Mouse (Mus musculus) thymus, postnatal 14 days (tissue): Measurements from ENCODE around the gene Cpsf6.
A peak's percentile ranks its signal among the peaks of the same experiment; 100 is the strongest.
"Not testable (repeated sequence)": the region's sequence is repeated elsewhere in the genome, so short reads cannot be mapped to it uniquely, and the experiment has no call there.

Experiments
- DNase-seq: peaks from one replicate; pipeline ENCODE4 v3.0.0; 2021

Gene Cpsf6

DNA sequence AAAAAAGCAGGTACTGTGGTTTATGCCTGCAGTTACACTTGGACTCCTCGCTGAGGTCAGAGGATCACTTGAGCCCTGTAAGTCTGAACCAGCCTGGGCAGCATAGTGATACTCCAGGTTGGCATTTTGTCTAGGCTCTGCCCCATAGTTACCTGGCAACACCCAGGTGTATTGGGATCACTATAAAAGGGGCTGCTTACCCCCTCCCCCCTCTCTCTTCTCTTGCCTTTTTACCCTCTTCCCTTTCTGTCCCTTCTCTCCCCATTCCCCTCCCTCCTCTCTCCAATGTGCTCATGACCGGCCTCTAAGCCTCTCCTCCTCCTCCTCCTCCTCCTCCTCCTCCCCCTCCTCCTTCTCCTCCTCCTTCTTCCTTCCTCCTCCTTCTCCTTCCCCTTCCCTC, 19.4 kb upstream of the Cpsf6 start:
- no peak for DNase-seq

DNA sequence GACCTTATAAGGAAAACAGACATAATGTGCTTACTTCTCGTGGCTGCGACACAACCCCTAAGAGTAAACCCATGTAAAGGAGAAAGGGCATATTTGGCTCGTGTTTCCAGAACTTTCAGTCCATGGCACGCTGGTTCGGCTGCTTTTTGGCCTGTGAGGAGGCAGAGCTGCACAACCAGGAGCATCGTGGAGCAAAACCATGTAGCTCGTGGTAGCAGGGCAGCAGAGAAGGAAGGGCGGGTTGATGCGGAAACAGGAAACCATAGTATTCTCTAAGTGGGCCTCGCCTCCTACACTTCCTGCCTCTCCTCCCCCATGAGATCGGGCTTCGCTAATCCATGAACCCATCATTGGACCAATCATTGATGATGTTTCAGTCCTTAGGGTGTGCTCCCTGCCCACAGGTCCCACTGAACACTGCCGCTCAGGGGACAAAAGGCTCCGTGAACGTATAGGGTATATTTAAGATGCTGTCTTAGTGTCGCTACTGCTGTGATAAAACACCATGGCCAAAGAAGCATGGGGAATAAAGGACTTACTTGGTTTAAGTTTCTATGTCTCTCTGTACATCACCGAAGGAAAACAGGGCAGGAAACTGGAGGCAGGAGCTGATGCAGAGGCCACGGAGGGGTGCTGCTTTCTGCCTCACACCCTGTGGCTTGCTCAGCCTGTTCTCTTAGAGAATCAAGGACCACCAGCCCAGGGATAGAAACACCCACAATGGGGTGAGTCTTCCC, 18.4 kb upstream of the Cpsf6 start:
- DNase-seq = peak; percentile 58

GRCm38 (mm10) chr10:117397106-117397625, 17.4 kb upstream of the Cpsf6 start:
- no peak for DNase-seq

GRCm38 (mm10) chr10:117396386-117397048, 16.7 kb upstream of the Cpsf6 start:
- DNase-seq = no peak

GRCm38 (mm10) chr10:117395801-117396200, 16.0 kb upstream of the Cpsf6 start:
- DNase-seq = no peak

- no peak for DNase-seq
These were observed 15.1 kb upstream of the Cpsf6 start for GRCm38 (mm10) chr10:117394738-117395550.

DNA sequence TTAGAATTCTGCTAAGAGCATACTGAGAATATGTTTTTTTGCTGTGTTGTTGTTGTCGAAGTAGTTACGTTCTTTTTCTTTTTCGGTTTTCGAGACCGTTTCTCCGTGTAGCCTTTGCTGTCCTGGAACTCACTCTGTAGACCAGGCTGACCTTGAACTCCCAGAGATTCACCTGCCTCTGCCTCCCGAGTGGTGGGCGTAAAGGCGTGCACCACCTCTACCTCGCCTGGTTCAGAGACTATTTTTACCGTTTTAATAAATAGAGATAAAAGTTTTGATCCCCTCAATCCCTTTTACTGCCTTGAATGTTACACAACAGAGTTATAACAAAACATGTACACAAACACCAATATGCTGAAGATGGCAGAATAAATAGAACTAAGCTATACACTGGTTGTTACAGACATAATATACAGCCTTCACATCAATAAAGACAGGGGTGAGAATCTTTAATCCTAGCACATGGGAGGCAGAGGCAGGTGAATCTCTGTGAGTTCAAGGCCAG, 14.1 kb upstream of the Cpsf6 start:
- DNase-seq = no peak

GRCm38 (mm10) chr10:117393196-117393890, 13.5 kb upstream of the Cpsf6 start:
- DNase-seq = peak; percentile 71

GRCm38 (mm10) chr10:117392832-117393195, 13.0 kb upstream of the Cpsf6 start:
- DNase-seq = no peak

DNA sequence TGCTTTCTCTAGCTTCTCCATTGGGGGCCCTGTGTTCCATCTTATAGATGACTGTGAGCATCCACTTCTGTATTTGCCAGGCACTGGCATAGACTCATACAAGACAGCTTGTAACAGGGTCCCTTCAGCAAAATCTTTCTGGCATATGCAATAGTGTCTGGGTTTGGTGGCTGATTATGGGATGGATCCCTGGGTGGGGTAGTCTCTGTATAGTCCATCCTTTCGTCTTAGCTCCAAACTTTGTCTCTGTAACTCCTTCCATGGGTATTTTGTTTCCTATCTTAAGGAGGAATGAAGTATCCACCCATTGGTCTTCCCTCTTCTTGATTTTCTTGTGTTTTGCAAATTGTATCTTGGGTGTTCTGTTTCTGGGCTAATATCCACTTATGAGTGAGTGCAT, 12.6 kb upstream of the Cpsf6 start:
- DNase-seq = not testable (repeated sequence)

DNA sequence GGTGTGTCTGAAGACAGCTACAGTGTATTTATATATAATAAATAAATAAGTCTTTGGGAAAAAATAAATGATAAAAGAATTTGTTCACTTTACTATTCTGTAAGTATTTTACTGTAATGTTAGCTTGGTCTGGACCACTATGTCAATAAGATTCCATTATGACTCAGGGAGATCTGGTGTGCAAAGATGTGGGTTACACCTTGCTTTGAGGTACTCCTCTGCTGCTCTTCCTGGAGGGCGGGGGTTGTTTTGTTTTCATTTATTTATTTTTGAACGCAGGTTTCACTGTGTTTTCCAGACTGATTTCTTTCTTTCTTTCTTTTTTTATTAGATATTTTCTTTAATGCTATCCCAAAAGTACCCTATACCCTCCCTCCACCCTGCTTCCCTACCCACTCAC, 12.0 kb upstream of the Cpsf6 start:
- no peak for DNase-seq

DNA sequence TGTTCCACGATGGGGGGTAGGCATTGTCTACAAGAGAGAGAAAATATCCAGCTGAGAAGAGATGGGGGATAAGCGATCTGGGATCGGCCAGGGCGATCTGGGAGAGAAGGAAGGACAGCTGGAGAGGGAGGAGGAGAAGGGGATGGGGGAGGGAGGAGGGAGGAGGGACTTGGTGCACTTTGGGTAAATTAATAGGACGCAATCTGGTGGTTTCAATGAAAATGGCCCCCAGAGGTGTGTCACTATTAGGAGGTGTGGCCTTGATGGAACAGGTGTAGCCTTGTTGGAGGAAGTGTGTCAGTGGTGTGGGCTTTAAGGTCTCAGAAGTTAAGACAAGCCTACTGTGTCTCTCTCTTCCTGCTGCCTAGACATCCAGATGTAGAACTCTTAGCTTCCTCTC, 11.2 kb upstream of the Cpsf6 start:
- no peak for DNase-seq

- no peak for DNase-seq
These were observed 10.4 kb upstream of the Cpsf6 start for GRCm38 (mm10) chr10:117389904-117390875.

- no peak for DNase-seq
These were observed 9.5 kb upstream of the Cpsf6 start for GRCm38 (mm10) chr10:117389371-117389740.

DNA sequence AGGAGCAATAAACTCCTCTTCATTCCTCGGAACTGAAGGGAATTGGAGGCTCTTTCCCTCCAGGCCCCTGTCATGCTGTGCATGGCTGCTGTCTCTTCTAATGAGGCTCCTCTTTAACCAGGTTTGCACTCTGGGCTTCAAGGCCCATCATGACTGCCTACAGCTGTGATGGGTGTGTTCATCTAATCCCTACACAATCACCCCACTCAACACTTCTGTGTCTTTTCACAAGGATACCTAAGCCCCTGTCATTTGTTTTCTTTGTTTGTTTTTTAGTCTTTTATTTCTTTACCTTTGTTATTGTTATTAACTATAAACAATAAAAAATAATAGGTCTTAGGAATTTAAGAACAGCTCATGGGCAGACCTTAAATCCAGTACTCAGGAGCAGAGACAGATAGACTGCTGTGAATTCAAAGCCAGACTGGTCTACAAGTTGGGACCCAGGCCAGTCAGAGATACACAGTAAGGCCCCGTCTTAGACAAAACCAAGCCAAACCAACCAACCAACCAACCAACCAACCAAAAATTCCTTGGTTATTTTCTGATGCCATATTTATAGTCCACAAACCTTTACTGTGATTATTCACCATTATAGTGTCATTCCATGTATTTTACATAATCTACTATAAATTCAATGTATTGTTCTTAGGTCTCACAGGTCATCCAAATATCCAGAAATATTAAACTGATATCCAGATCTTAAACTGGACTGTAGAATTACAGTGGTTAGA, 9.0 kb upstream of the Cpsf6 start:
- no peak for DNase-seq

GRCm38 (mm10) chr10:117387961-117388636, 8.3 kb upstream of the Cpsf6 start:
- not testable (repeated sequence) for DNase-seq

- DNase-seq = no peak
These were observed 7.2 kb upstream of the Cpsf6 start for GRCm38 (mm10) chr10:117386981-117387380.

DNA sequence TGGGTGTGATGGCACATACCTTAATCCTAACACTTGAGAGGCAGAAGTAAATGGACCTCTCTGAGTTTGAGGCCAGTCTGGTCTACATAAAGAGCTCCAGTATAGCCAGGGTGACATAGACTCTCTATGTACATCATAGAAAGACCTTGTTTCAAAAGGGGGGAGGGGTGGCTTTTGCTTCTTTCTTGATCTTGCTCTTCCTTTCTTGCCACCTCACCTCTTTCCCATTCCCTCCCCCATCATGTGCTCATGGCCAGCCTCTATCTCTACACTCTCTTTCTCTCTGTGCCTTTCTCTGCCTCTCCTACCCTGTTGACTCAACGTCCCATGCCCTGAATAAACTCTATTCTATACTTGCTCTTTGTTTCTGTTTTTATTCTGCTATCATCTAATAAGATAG, 6.4 kb upstream of the Cpsf6 start:
- DNase-seq = no peak

DNA sequence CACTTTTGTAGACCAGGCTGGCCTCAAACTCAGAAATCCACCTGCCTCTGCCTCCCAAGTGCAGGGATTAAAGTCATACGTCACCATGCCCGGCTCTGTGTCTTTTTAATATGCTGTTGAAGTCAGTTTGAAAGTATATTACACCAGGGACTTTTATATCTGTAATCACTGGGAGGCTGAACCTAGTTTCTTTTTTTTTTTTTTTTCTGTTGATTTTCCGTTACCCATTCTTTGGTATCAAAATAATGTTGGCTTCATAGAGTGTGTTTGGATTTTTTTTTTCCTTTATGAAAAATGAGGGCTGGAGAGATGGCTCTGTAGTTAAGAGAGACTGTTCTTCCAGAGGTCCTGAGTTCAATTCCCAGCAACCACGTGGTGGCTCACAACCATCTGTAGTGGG, 5.6 kb upstream of the Cpsf6 start:
- DNase-seq = no peak

DNA sequence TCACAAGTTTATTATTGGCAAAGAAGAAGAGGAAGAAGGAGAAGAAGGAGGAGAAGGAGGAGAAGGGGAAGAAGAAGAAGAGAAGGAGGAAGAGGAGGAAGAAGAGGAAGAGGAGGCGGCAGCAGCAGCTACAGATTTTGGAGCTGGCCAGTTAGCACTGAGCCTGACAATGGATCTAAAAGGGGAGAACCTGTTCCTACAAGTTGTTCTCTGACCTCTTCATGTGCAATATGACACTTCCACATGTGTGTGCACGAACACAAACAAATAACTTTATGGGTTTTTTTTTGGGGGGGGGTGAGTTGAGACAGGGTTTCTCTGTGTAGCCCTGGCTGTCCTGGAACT, 5.2 kb upstream of the Cpsf6 start:
- DNase-seq = no peak
